In genomic region chr7:45783511-45784091, GRCm38 (mm10) we compare ENCODE assay signal across 8 mouse cellular contexts. TPM values are rescaled to one million over a fixed set of nuclear protein-coding genes. Genes with fewer than 3 reads are reported as not detected.
DNase-seq lines count a peak whose midpoint lies in the region; ATAC-seq and TF ChIP-seq lines count a peak whose summit lies in the region.

Gene Lmtk3 (plus strand): TSS chr7:45783738.

- DNase-seq in ES-E14 (ENCODE audit: low read depth, low spot score), result peak; percentile 56
- DNase-seq in adrenal gland, postnatal 14 days, result peak; percentile 77
- peak; percentile 78 for DNase-seq in embryonic facial prominence, embryonic 11.5 days (ENCODE audit: low spot score)
- DNase-seq in hindbrain, embryonic 10.5 days (ENCODE audit: low spot score), result peak; percentile 81
- peak; percentile 65 for DNase-seq in left cerebral cortex, adult 11 months (ENCODE audit: low spot score)
- peak; percentile 69 for DNase-seq in lung, postnatal 14 days
- peak; percentile 80 to 88 for DNase-seq in right cerebral cortex, adult 2 months (ENCODE audit: low spot score in 2 of 2)
- no peak for DNase-seq in ovary, postnatal 14 days (ENCODE audit: low spot score)

- no peaks in the 10 kb centered on the region for H3K36me3 ChIP-seq in ES-E14 (ENCODE audit: control insufficient read depth, insufficient read depth, low read length, poor library complexity, severe bottlenecking)
- H3K36me3 ChIP-seq in embryonic facial prominence, embryonic 11.5 days (replicated peaks; ENCODE audit: control insufficient read depth, insufficient read depth, low read depth, low read length), result no peaks in the 10 kb centered on the region
- peaks cover 16% of the 10 kb centered on the region for H3K36me3 ChIP-seq in hindbrain, embryonic 10.5 days

- peak within 1 kb of the TSS; percentile 75 for H3K9ac ChIP-seq in ES-E14 (ENCODE audit: insufficient read depth, low read depth, low read length, poor library complexity, severe bottlenecking)
- peak within 1 kb of the TSS; percentile 77 for H3K9ac ChIP-seq in embryonic facial prominence, embryonic 11.5 days (replicated peaks; ENCODE audit: low read length)

- H3K4me1 ChIP-seq in ES-E14 (ENCODE audit: control insufficient read depth in 2 of 2, insufficient read depth in 2 of 2, low read length in 2 of 2, poor library complexity in 1 of 2), result peaks cover 2 to 20% of the 10 kb centered on the region in 2 experiments; a peak in 3 of 4 replicates
- H3K4me1 ChIP-seq in embryonic facial prominence, embryonic 11.5 days (ENCODE audit: control insufficient read depth, insufficient read depth, low read length), result no peaks in the 10 kb centered on the region
- H3K4me1 ChIP-seq in hindbrain, embryonic 10.5 days (replicated peaks), result peaks cover 62% of the 10 kb centered on the region

- in situ Hi-C loops in ES-E14 (cut with MboI; ENCODE audit: low sequenced_read_pairs in 2 of 2, unreplicated experiment in 2 of 2), result no loop called here

- H3K27ac ChIP-seq in ES-E14 (ENCODE audit: insufficient read depth, low read depth, low read length, poor library complexity, severe bottlenecking), result no peak within 1 kb of the TSS; the same call in 1 of the 2 replicates
- 0 out of 2 replicates have a peak within 1 kb of the TSS, but pooled peaks have one; percentile 35 for H3K27ac ChIP-seq in embryonic facial prominence, embryonic 11.5 days (replicated peaks; ENCODE audit: low read depth, low read length)
- peak within 1 kb of the TSS; percentile 89 for H3K27ac ChIP-seq in hindbrain, embryonic 10.5 days

- peak; percentile 14; the same call in 1 of the 2 replicates for ATAC-seq in embryonic facial prominence, embryonic 11.5 days (replicated peaks; ENCODE audit: insufficient number of reproducible peaks, low FRiP score, low TSS enrichment, low read depth)

- peak within 1 kb of the TSS; percentile 73 to 89 for H3K4me3 ChIP-seq in ES-E14 (ENCODE audit: insufficient read depth in 1 of 2, low read depth in 1 of 2, low read length in 2 of 2, poor library complexity in 1 of 2, severe bottlenecking in 1 of 2)
- peak within 1 kb of the TSS; percentile 95 for H3K4me3 ChIP-seq in embryonic facial prominence, embryonic 11.5 days (ENCODE audit: low read depth, low read length)
- H3K4me3 ChIP-seq in hindbrain, embryonic 10.5 days, result peak within 1 kb of the TSS; percentile 80

- under 1% methylated on average over 38 of the region's 38 CpGs for WGBS in embryonic facial prominence, embryonic 11.5 days
- WGBS in hindbrain, embryonic 10.5 days, result under 1% methylated on average over 38 of the region's 38 CpGs

- H3K4me2 ChIP-seq in embryonic facial prominence, embryonic 11.5 days (ENCODE audit: low read depth, low read length), result peak within 1 kb of the TSS; percentile 94

- H3K27me3 ChIP-seq in embryonic facial prominence, embryonic 11.5 days (ENCODE audit: control insufficient read depth, insufficient read depth, low read length), result no peaks in the 10 kb centered on the region; the same call in 1 of the 2 replicates
- peaks cover 36% of the 10 kb centered on the region for H3K27me3 ChIP-seq in hindbrain, embryonic 10.5 days (ENCODE audit: insufficient read depth, poor library complexity, severe bottlenecking)

- no peaks in the 10 kb centered on the region for H3K9me3 ChIP-seq in ES-E14 (ENCODE audit: control insufficient read depth, insufficient read depth, low read depth, low read length)
- H3K9me3 ChIP-seq in embryonic facial prominence, embryonic 11.5 days (replicated peaks; ENCODE audit: control insufficient read depth, low read length), result no peaks in the 10 kb centered on the region
- no peaks in the 10 kb centered on the region for H3K9me3 ChIP-seq in hindbrain, embryonic 10.5 days

TF ChIP-seq in ES-E14, 5 proteins besides CTCF, POLR2A, EP300 and RAD21:
- TF ChIP-seq CHD2 (IDR thresholded peaks at IDR 0.05; ENCODE audit: low read depth, low read length) (no peak), HCFC1 (IDR thresholded peaks at IDR 0.05; ENCODE audit: borderline replicate concordance, insufficient read depth, low read length) (peak; percentile 86)

RNA-seq across cellular contexts. Expression of gene Lmtk3, which starts in this region (rescaled TPM):
- total RNA-seq in ES-E14 (2012; rRNA removed), result 7.2 and 9.5 TPM in 2 replicates
- total RNA-seq in adrenal gland, postnatal 14 days (2021), result 7.5 and 9.9 TPM in 2 replicates
- polyA plus RNA-seq in embryonic facial prominence, embryonic 11.5 days (2014; fragmentation: Nextera tagmentation; extraction: Ambion mirVana), result 2.9 and 3.2 TPM in 2 replicates
- polyA plus RNA-seq in hindbrain, embryonic 10.5 days (2016; fragmentation: Nextera tagmentation; extraction: Ambion mirVana), result 2.3 and 5.4 TPM in 2 replicates
